Mouse (Mus musculus) heart, embryonic 16.5 days (tissue): Measurements from ENCODE around the gene 1700049E17Rik2. TPM values are rescaled to one million over a fixed set of nuclear protein-coding genes. Genes with fewer than 3 reads are reported as not detected.

Experiments used
- polyA plus RNA-seq: library from polyadenylated mRNA; unstranded; fragments of >200 nt; fragmentation: Nextera tagmentation; extraction: Ambion mirVana; gene quantifications from 2 replicates; pipeline ENCODE4 v1.2.1, GENCODE M21; 2015

The 1700049E17Rik2 gene
- polyA plus RNA-seq, 1 experiment from 2014 or later: not detected

Other genes starting within 250 kb of the 1700049E17Rik2 start
- not detected in 2 replicates for gene Gm5798, start 224.6 kb upstream of the 1700049E17Rik2 start, polyA plus RNA-seq
- not detected in 2 replicates for gene Gm7945, start 186.8 kb upstream of the 1700049E17Rik2 start, polyA plus RNA-seq
- gene Gm6482, start 164.9 kb upstream of the 1700049E17Rik2 start, polyA plus RNA-seq: not detected in 2 replicates
- gene Gm7954, start 119.7 kb upstream of the 1700049E17Rik2 start, polyA plus RNA-seq: not detected in 2 replicates
- not detected in 2 replicates for gene Gm3486, start 83.7 kb upstream of the 1700049E17Rik2 start, polyA plus RNA-seq
- not detected in 2 replicates for gene Gm7970, start 17.6 kb upstream of the 1700049E17Rik2 start, polyA plus RNA-seq
- gene Gm3072, start 51.4 kb downstream of the 1700049E17Rik2 start, polyA plus RNA-seq: not detected in 2 replicates
- gene Gm3676, start 73.3 kb downstream of the 1700049E17Rik2 start, polyA plus RNA-seq: not detected in 2 replicates
- gene Gm8068, start 128.7 kb downstream of the 1700049E17Rik2 start, polyA plus RNA-seq: not detected in 2 replicates
- not detected in 2 replicates for gene Gm7929, start 177.4 kb downstream of the 1700049E17Rik2 start, polyA plus RNA-seq
- not detected in 2 replicates for gene Gm47189, start 199.2 kb downstream of the 1700049E17Rik2 start, polyA plus RNA-seq